ENCODE assay signal across 9 mouse cellular contexts in genomic region chr3:105695476-105696386, GRCm38 (mm10). TPM values are rescaled to one million over a fixed set of nuclear protein-coding genes. Genes with fewer than 3 reads are reported as not detected.
DNase-seq lines count a peak whose midpoint lies in the region; ATAC-seq and TF ChIP-seq lines count a peak whose summit lies in the region.
"Had no signal": no experiment of that assay in that cellular context is flagged by ENCODE, and none has a peak within 500 bp of the region (broad histone marks: within the 10 kb centered on the region; RNA-seq: fewer than 3 reads in every experiment).

No protein-coding gene starts in this region.

- H3K36me3 ChIP-seq in heart, adult 2 months (ENCODE audit: control insufficient read depth, insufficient read depth, low read length) = no peaks in the 10 kb centered on the region; the same call in 1 of the 2 replicates
- H3K36me3 ChIP-seq in limb, embryonic 11.5 days (ENCODE audit: control insufficient read depth, insufficient read depth, low read length) = no peaks in the 10 kb centered on the region
- H3K36me3 ChIP-seq in stomach, postnatal 0 days (ENCODE audit: control insufficient read depth, insufficient read depth, low read length) = no peaks in the 10 kb centered on the region
- no peaks in the 10 kb centered on the region for H3K36me3 ChIP-seq in thymus, adult 2 months (ENCODE audit: control insufficient read depth, insufficient read depth, low read length)

- no peak for TF ChIP-seq EP300 in heart, adult 2 months (IDR thresholded peaks at IDR 0.05; ENCODE audit: insufficient read depth, low read depth, low read length)
- TF ChIP-seq EP300 in stomach, postnatal 0 days (optimal IDR thresholded peaks at IDR 0.05) = no peak

- no peaks in the 10 kb centered on the region for H3K9me3 ChIP-seq in limb, embryonic 11.5 days (ENCODE audit: control insufficient read depth, low read length)
- no peaks in the 10 kb centered on the region for H3K9me3 ChIP-seq in stomach, postnatal 0 days (ENCODE audit: control insufficient read depth, low read length)

- peak overlapping the region; percentile 41 for H3K9ac ChIP-seq in heart, adult 2 months (ENCODE audit: low read depth, low read length)
- no peak overlapping the region for H3K9ac ChIP-seq in limb, embryonic 11.5 days (ENCODE audit: low read length)
- no peak overlapping the region for H3K9ac ChIP-seq in stomach, postnatal 0 days (ENCODE audit: low read length)

- peak overlapping the region; percentile 17 for H3K4me3 ChIP-seq in heart, adult 2 months
- no peak overlapping the region for H3K4me3 ChIP-seq in limb, embryonic 11.5 days (ENCODE audit: low read depth, low read length)
- no peak overlapping the region for H3K4me3 ChIP-seq in stomach, postnatal 0 days (ENCODE audit: low read depth, low read length)
- no peak overlapping the region for H3K4me3 ChIP-seq in thymus, adult 2 months (ENCODE audit: control insufficient read depth, insufficient read depth, low read length)
- H3K4me3 ChIP-seq: erythroblast, embryonic 14.5 days had no signal

- peak; percentile 97 for DNase-seq in heart, adult 11 months
- no peak for DNase-seq in heart, adult 8-10 months (ENCODE audit: low spot score)
- DNase-seq in cerebellum, adult 18-20 months = peak; percentile 70 to 72
- DNase-seq in heart, adult 2 months = peak; percentile 61 to 66
- DNase-seq in limb, embryonic 11.5 days (ENCODE audit: low spot score) = no peak
- no peak for DNase-seq in stomach, postnatal 0 days (ENCODE audit: low spot score)
- DNase-seq in spleen, postnatal 4 days (ENCODE audit: low spot score in 2 of 2) = no peak
- DNase-seq in thymus, adult 2 months = no peak

- no peak for TF ChIP-seq CTCF in heart, adult 2 months (IDR thresholded peaks at IDR 0.05)
- no peak for TF ChIP-seq CTCF in stomach, postnatal 0 days (IDR thresholded peaks at IDR 0.05; ENCODE audit: low read depth)
- TF ChIP-seq CTCF in thymus, adult 2 months (IDR thresholded peaks at IDR 0.05; ENCODE audit: borderline replicate concordance, control insufficient read depth, extremely low read depth, insufficient read depth, low read length, poor library complexity) = no peak

- H3K4me1 ChIP-seq in heart, adult 2 months (ENCODE audit: control insufficient read depth, insufficient read depth, low read length) = peaks cover 23% of the 10 kb centered on the region
- no peaks in the 10 kb centered on the region for H3K4me1 ChIP-seq in limb, embryonic 11.5 days (ENCODE audit: control insufficient read depth, insufficient read depth, low read length)
- H3K4me1 ChIP-seq in stomach, postnatal 0 days (replicated peaks; ENCODE audit: control insufficient read depth, insufficient read depth) = no peaks in the 10 kb centered on the region
- H3K4me1 ChIP-seq in thymus, adult 2 months (replicated peaks; ENCODE audit: control insufficient read depth, insufficient read depth, low read length) = no peaks in the 10 kb centered on the region

- H3K4me2 ChIP-seq in limb, embryonic 11.5 days (ENCODE audit: low read depth, severe bottlenecking) = peak overlapping the region; percentile 1; the same call in 1 of the 2 replicates
- H3K4me2 ChIP-seq in stomach, postnatal 0 days (replicated peaks; ENCODE audit: low read depth) = peak overlapping the region; percentile 32; the same call in 1 of the 2 replicates

- H3K27ac ChIP-seq in heart, adult 2 months = peak overlapping the region; percentile 89
- no peak overlapping the region for H3K27ac ChIP-seq in limb, embryonic 11.5 days (replicated peaks; ENCODE audit: low read depth, low read length)
- peak overlapping the region; percentile 76 for H3K27ac ChIP-seq in stomach, postnatal 0 days (replicated peaks)
- no peak overlapping the region for H3K27ac ChIP-seq in thymus, adult 2 months (ENCODE audit: control insufficient read depth, insufficient read depth, low read length)

- no peak for ATAC-seq in limb, embryonic 11.5 days (ENCODE audit: insufficient number of reproducible peaks, low FRiP score, low TSS enrichment, low read depth)
- ATAC-seq in stomach, postnatal 0 days (ENCODE audit: low FRiP score, low TSS enrichment) = peak; percentile 61

- 32% methylated on average over 20 of the region's 20 CpGs for WGBS in heart, adult 2 months
- WGBS in limb, embryonic 11.5 days = 34% methylated on average over 20 of the region's 20 CpGs
- WGBS in stomach, postnatal 0 days = 30% methylated on average over 20 of the region's 20 CpGs
- 86% methylated on average over 20 of the region's 20 CpGs for WGBS in thymus, adult 2 months

- H3K27me3 ChIP-seq in heart, adult 2 months (ENCODE audit: control insufficient read depth, insufficient read depth, low read length) = no peaks in the 10 kb centered on the region
- peaks cover 8% of the 10 kb centered on the region; the same call in 1 of the 2 replicates for H3K27me3 ChIP-seq in limb, embryonic 11.5 days (ENCODE audit: control insufficient read depth, insufficient read depth, low read length)
- H3K27me3 ChIP-seq in stomach, postnatal 0 days (ENCODE audit: control insufficient read depth, insufficient read depth, low read length) = no peaks in the 10 kb centered on the region
- no peaks in the 10 kb centered on the region for H3K27me3 ChIP-seq in thymus, adult 2 months (ENCODE audit: control insufficient read depth, insufficient read depth, low read length)

- TF ChIP-seq POLR2A in heart, adult 2 months (IDR thresholded peaks at IDR 0.05; ENCODE audit: insufficient read depth, low read depth, low read length) = peak; percentile 65; the same call in 1 of the 2 replicates
- no peak for TF ChIP-seq POLR2A in thymus, adult 2 months (IDR thresholded peaks at IDR 0.05; ENCODE audit: control insufficient read depth, extremely low read depth, insufficient read depth, low read length, poor library complexity)

- intact Hi-C loops in heart, adult 2 months (cut with DNase I) = no loop called here

- H3K79me2 ChIP-seq in heart, adult 2 months (replicated peaks; ENCODE audit: control insufficient read depth, insufficient read depth, low read length) = no peaks in the 10 kb centered on the region

RNA-seq across cellular contexts. Expression of gene Ddx20, which starts 8.4 kb away (rescaled TPM):
- total RNA-seq in heart, adult 8-10 months (2022) = 10 to 100 TPM in 2 of 4 experiments, 1 to 10 TPM in 2; 9.0 to 11.7 (median 10.7) TPM
- 10 to 100 TPM in 1 of 2 experiments, 1 to 10 TPM in 1; 9.2 to 12.3 TPM for total RNA-seq in heart, adult 2 months (2021)
- polyA plus RNA-seq in heart, adult 2 months (2012; rRNA removed) = 4.1 and 6.5 TPM in 2 replicates
- polyA plus RNA-seq in limb, embryonic 11.5 days (2014; fragmentation: Nextera tagmentation; extraction: Ambion mirVana) = 47.8 and 48.3 TPM in 2 replicates
- 14.7 and 16.0 TPM in 2 replicates for polyA plus RNA-seq in stomach, postnatal 0 days (2015; fragmentation: Nextera tagmentation; extraction: Ambion mirVana)
- 33.5 and 50.2 TPM in 2 replicates for polyA plus RNA-seq in thymus, adult 2 months (2012; rRNA removed)

RNA-seq across cellular contexts. Expression of gene Inka2, which starts 8.7 kb away (rescaled TPM):
- 10 to 100 TPM; 13.8 to 20.0 (median 16.1) TPM for total RNA-seq in heart, adult 8-10 months (2022)
- total RNA-seq in heart, adult 2 months (2021) = 10 to 100 TPM; 16.1 to 16.2 TPM
- polyA plus RNA-seq in heart, adult 2 months (2012; rRNA removed) = 11.5 and 22.4 TPM in 2 replicates
- polyA plus RNA-seq in limb, embryonic 11.5 days (2014; fragmentation: Nextera tagmentation; extraction: Ambion mirVana) = 0.33 and 0.51 TPM in 2 replicates
- 2.8 and 2.9 TPM in 2 replicates for polyA plus RNA-seq in stomach, postnatal 0 days (2015; fragmentation: Nextera tagmentation; extraction: Ambion mirVana)
- polyA plus RNA-seq in thymus, adult 2 months (2012; rRNA removed) = 5.5 TPM in 2 replicates

Comparison
In these comparisons a context has a peak if more than half of its experiments do, and no peak if none do; other contexts are left out.
1. DNase-seq: peak in heart, adult 11 months (single experiment), cerebellum, adult 18-20 months (2 of 2) and heart, adult 2 months (2 of 2); none in heart, adult 8-10 months (single experiment), limb, embryonic 11.5 days (single experiment), stomach, postnatal 0 days (single experiment), spleen, postnatal 4 days (0 of 2) and thymus, adult 2 months (single experiment).
2. H3K27ac ChIP-seq: peak in heart, adult 2 months (single experiment) and stomach, postnatal 0 days (single experiment); none in limb, embryonic 11.5 days (single experiment) and thymus, adult 2 months (single experiment).